Mouse (Mus musculus): Measurements from ENCODE around the gene Wasl. TPM values are rescaled to one million over a fixed set of nuclear protein-coding genes. Genes with fewer than 3 reads are reported as not detected.

Wasl gene
- polyA plus RNA-seq, 1 experiment from 2014 or later, result 82.1 TPM

DNA sequence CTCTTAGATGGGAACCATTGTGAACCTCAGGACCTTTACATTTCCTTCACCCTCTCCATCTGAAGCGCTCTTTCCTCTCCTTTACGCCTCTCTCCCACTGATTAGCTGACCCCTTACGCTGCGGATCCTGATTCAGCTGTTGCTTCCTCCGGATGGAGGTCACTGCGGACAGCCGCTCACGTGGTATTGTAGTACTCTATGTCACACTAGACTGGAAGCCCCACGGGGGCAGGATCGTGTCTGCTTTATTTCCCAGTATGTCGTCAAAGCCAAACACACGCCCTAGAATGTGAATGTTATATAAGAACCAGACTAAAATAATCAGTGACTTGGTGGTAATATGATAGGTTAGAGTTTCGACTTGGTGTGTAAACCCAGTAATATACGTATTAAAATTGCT, 92.4 kb downstream of the Wasl start:
- Histone ChIP-seq H3K4me2 (replicated peaks; ENCODE audit: low read depth, low read length) (no peak overlapping the region), H3K9me3 (ENCODE audit: low read length) (no peaks in the 10 kb centered on the region; the same call in 1 of the 2 replicates), H3K4me3 (ENCODE audit: low read length) (no peak overlapping the region), H3K9ac (replicated peaks; ENCODE audit: low read length) (no peak overlapping the region), H3K4me1 (ENCODE audit: insufficient read depth, low read length) (no peaks in the 10 kb centered on the region), H3K36me3 (ENCODE audit: insufficient read depth, low read length) (no peaks in the 10 kb centered on the region), H3K27me3 (ENCODE audit: insufficient read depth, low read length) (no peaks in the 10 kb centered on the region), H3K27ac (ENCODE audit: low read length) (no peak overlapping the region)
- 88% methylated on average over 14 of the region's 14 CpGs for WGBS
- no peak for ATAC-seq (ENCODE audit: low FRiP score, low TSS enrichment)

DNA sequence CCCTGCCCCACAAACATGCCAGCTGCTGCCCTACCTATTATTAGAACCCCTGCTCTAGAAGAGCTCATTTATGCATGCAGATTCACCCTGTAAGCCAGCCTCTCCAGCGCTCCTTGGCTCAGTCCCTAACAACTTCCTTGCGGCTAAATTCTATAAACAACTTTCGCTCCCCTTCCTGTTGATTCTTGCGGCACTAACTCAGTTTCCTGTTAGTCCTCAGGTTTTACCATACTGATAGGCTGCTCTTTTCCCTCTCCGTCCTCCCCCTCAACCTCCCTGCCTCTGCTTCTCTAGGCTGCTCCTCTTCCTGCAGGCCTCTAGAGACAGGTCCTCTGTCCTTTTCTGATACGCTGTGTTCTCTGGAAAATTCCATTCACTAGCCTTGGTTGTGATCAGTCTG, 93.7 kb downstream of the Wasl start:
- Histone ChIP-seq H3K9ac (replicated peaks; ENCODE audit: low read length) (no peak overlapping the region), H3K27ac (ENCODE audit: low read length) (peak overlapping the region; percentile 14; the same call in 1 of the 2 replicates)
- ATAC-seq (ENCODE audit: low FRiP score, low TSS enrichment), result 0 out of 2 replicates have a peak, but pooled peaks have one; percentile 59

DNA sequence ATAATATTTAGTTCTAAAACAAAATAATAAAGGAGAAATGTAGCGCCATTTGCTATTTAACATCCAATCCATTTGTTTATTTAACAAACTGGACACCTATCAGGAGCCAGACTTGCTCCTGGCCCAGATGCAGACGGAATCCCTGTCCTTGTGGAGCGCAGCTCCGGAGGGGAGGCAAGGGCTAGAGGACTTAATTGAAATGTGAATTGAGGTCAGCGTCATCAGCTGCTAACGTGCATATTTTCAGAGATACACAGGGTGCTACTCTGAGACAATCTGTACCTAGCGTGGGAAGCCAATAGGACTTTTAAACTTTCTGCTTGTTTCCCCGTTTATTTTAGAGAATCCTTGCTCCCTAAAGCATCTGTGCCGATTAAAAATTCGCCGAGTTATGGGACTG, 94.5 kb downstream of the Wasl start:
- Histone ChIP-seq H3K9ac (replicated peaks; ENCODE audit: low read length) (no peak overlapping the region), H3K27ac (ENCODE audit: low read length) (no peak overlapping the region), H3K4me3 (ENCODE audit: low read length) (no peak overlapping the region), H3K9me3 (ENCODE audit: low read length) (no peaks in the 10 kb centered on the region; the same call in 1 of the 2 replicates), H3K4me1 (ENCODE audit: insufficient read depth, low read length) (no peaks in the 10 kb centered on the region), H3K4me2 (replicated peaks; ENCODE audit: low read depth, low read length) (no peak overlapping the region), H3K36me3 (ENCODE audit: insufficient read depth, low read length) (no peaks in the 10 kb centered on the region), H3K27me3 (ENCODE audit: insufficient read depth, low read length) (no peaks in the 10 kb centered on the region)
- ATAC-seq (ENCODE audit: low FRiP score, low TSS enrichment), result no peak
- WGBS, result 76% methylated on average over 11 of the region's 11 CpGs

More for the DNA sequence above, 93.7 kb downstream of the Wasl start:
- Histone ChIP-seq H3K4me2 (replicated peaks; ENCODE audit: low read depth, low read length) (no peak overlapping the region), H3K27me3 (ENCODE audit: insufficient read depth, low read length) (no peaks in the 10 kb centered on the region), H3K4me1 (ENCODE audit: insufficient read depth, low read length) (no peaks in the 10 kb centered on the region), H3K36me3 (ENCODE audit: insufficient read depth, low read length) (no peaks in the 10 kb centered on the region), H3K9me3 (ENCODE audit: low read length) (no peaks in the 10 kb centered on the region; the same call in 1 of the 2 replicates), H3K4me3 (ENCODE audit: low read length) (no peak overlapping the region)
- WGBS, result 71% methylated on average over 6 of the region's 6 CpGs

DNA sequence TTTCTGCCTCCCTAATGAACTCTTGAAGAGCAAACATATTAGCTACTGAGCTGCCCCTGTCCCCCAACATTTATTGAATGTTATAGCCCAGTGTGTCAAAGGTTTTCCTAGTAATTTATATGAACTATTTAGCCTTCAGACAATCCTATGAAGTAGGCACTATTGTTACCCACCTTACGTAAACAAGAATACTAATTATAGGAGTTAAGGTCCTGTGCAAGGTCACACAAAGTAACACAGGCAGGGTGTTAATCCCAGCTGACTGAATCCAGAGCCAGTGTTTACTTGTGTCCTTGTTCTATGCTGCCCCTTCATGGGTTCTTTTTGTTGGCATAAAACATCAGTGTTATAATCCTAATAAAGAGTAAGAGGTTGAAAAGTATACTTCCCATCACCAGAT, 95.1 kb downstream of the Wasl start:
- no peak for ATAC-seq (ENCODE audit: low FRiP score, low TSS enrichment)
- H3K27ac ChIP-seq (ENCODE audit: low read length), result no peak overlapping the region
- 82% methylated on average over 1 of the region's 1 CpGs for WGBS
- no peaks in the 10 kb centered on the region; the same call in 1 of the 2 replicates for H3K9me3 ChIP-seq (ENCODE audit: low read length)
- no peak overlapping the region for H3K9ac ChIP-seq (replicated peaks; ENCODE audit: low read length)
- no peak overlapping the region for H3K4me3 ChIP-seq (ENCODE audit: low read length)
- no peaks in the 10 kb centered on the region for H3K27me3 ChIP-seq (ENCODE audit: insufficient read depth, low read length)
- H3K36me3 ChIP-seq (ENCODE audit: insufficient read depth, low read length), result no peaks in the 10 kb centered on the region
- no peak overlapping the region for H3K4me2 ChIP-seq (replicated peaks; ENCODE audit: low read depth, low read length)
- H3K4me1 ChIP-seq (ENCODE audit: insufficient read depth, low read length), result no peaks in the 10 kb centered on the region

- Histone ChIP-seq H3K9me3 (ENCODE audit: low read length) (no peaks in the 10 kb centered on the region; the same call in 1 of the 2 replicates), H3K4me3 (ENCODE audit: low read length) (no peak overlapping the region), H3K4me1 (ENCODE audit: insufficient read depth, low read length) (no peaks in the 10 kb centered on the region), H3K4me2 (replicated peaks; ENCODE audit: low read depth, low read length) (no peak overlapping the region), H3K9ac (replicated peaks; ENCODE audit: low read length) (no peak overlapping the region), H3K27me3 (ENCODE audit: insufficient read depth, low read length) (no peaks in the 10 kb centered on the region), H3K27ac (ENCODE audit: low read length) (no peak overlapping the region), H3K36me3 (ENCODE audit: insufficient read depth, low read length) (no peaks in the 10 kb centered on the region)
- no peak for ATAC-seq (ENCODE audit: low FRiP score, low TSS enrichment)
- 82% methylated on average over 5 of the region's 5 CpGs for WGBS
Observed at GRCm38 (mm10) chr6:24568963-24569362, 95.8 kb downstream of the Wasl start.

GRCm38 (mm10) chr6:24564886-24565285, 99.9 kb downstream of the Wasl start:
- no peak overlapping the region for H3K4me3 ChIP-seq (ENCODE audit: low read length)
- ATAC-seq (ENCODE audit: low FRiP score, low TSS enrichment), result no peak
- no peaks in the 10 kb centered on the region for H3K27me3 ChIP-seq (ENCODE audit: insufficient read depth, low read length)
- no peaks in the 10 kb centered on the region for H3K9me3 ChIP-seq (ENCODE audit: low read length)
- no peaks in the 10 kb centered on the region for H3K4me1 ChIP-seq (ENCODE audit: insufficient read depth, low read length)
- H3K27ac ChIP-seq (ENCODE audit: low read length), result no peak overlapping the region
- WGBS, result 52% methylated on average over 1 of the region's 1 CpGs
- H3K9ac ChIP-seq (replicated peaks; ENCODE audit: low read length), result no peak overlapping the region
- no peaks in the 10 kb centered on the region for H3K36me3 ChIP-seq (ENCODE audit: insufficient read depth, low read length)
- no peak overlapping the region for H3K4me2 ChIP-seq (replicated peaks; ENCODE audit: low read depth, low read length)

GRCm38 (mm10) chr6:24564081-24564480, 100.7 kb downstream of the Wasl start:
- H3K4me2 ChIP-seq (replicated peaks; ENCODE audit: low read depth, low read length), result no peak overlapping the region
- no peaks in the 10 kb centered on the region for H3K36me3 ChIP-seq (ENCODE audit: insufficient read depth, low read length)
- H3K9me3 ChIP-seq (ENCODE audit: low read length), result no peaks in the 10 kb centered on the region
- H3K4me3 ChIP-seq (ENCODE audit: low read length), result no peak overlapping the region
- H3K9ac ChIP-seq (replicated peaks; ENCODE audit: low read length), result no peak overlapping the region
- WGBS, result 79% methylated on average over 9 of the region's 9 CpGs
- no peaks in the 10 kb centered on the region for H3K4me1 ChIP-seq (ENCODE audit: insufficient read depth, low read length)
- H3K27ac ChIP-seq (ENCODE audit: low read length), result no peak overlapping the region
- no peak for ATAC-seq (ENCODE audit: low FRiP score, low TSS enrichment)
- H3K27me3 ChIP-seq (ENCODE audit: insufficient read depth, low read length), result no peaks in the 10 kb centered on the region

Other genes starting within 250 kb of the Wasl start
- 0.05 and 0.12 TPM in 2 replicates for gene Iqub, start 149.9 kb downstream of the Wasl start, polyA plus RNA-seq (2015; fragmentation: Nextera tagmentation; extraction: Ambion mirVana)
- gene Ndufa5, start 137.0 kb downstream of the Wasl start, polyA plus RNA-seq (2015; fragmentation: Nextera tagmentation; extraction: Ambion mirVana), result 348 and 350 TPM in 2 replicates
- 0.52 and 0.69 TPM in 2 replicates for gene Asb15, start 136.9 kb downstream of the Wasl start, polyA plus RNA-seq (2015; fragmentation: Nextera tagmentation; extraction: Ambion mirVana)
- gene Lmod2, start 67.2 kb downstream of the Wasl start, polyA plus RNA-seq (2015; fragmentation: Nextera tagmentation; extraction: Ambion mirVana), result 0.12 and 0.32 TPM in 2 replicates
- not detected in 2 replicates for gene Hyal6, start 68.2 kb upstream of the Wasl start, polyA plus RNA-seq (2015; fragmentation: Nextera tagmentation; extraction: Ambion mirVana)
- gene Hyal4, start 83.3 kb upstream of the Wasl start, polyA plus RNA-seq (2015; fragmentation: Nextera tagmentation; extraction: Ambion mirVana), result not detected in 2 replicates
- not detected in 2 replicates for gene Spam1, start 126.2 kb upstream of the Wasl start, polyA plus RNA-seq (2015; fragmentation: Nextera tagmentation; extraction: Ambion mirVana)
- gene Hyal5, start 193.0 kb upstream of the Wasl start, polyA plus RNA-seq (2015; fragmentation: Nextera tagmentation; extraction: Ambion mirVana), result not detected in 2 replicates